Mouse (Mus musculus): ENCODE results near the gene Stard13.

GRCm38 (mm10) chr5:151066016-151066415, 167.6 kb downstream of the Stard13 start:
- TF ChIP-seq POLR2A (IDR thresholded peaks at IDR 0.05; ENCODE audit: control insufficient read depth, extremely low read depth, insufficient read depth, low read length, poor library complexity) (no peak), CTCF (IDR thresholded peaks at IDR 0.05; ENCODE audit: borderline replicate concordance, control insufficient read depth, extremely low read depth, insufficient read depth, low read length, poor library complexity) (no peak)

Data from thymus, adult 2 months (tissue).